Mouse (Mus musculus) kidney, adult 2 months (tissue): ENCODE results near the gene Cmss1.

Experiments used
- CTCF ChIP-seq: fragments of 200-500 bp; conservative IDR thresholded peaks from 2 replicates; pipeline ENCODE4 v1.5.1; 2011; ENCODE audit warnings: low read depth, mild to moderate bottlenecking, control low read depth, low read length, moderate library complexity, mixed read lengths; ENCODE audit not compliant: insufficient read depth, insufficient read length
- POLR2A ChIP-seq: fragments of 200-500 bp; IDR thresholded peaks from one replicate; pipeline ENCODE4 v1.6.1; 2011; ENCODE audit warnings: low read depth, low read length, control low read depth

DNA sequence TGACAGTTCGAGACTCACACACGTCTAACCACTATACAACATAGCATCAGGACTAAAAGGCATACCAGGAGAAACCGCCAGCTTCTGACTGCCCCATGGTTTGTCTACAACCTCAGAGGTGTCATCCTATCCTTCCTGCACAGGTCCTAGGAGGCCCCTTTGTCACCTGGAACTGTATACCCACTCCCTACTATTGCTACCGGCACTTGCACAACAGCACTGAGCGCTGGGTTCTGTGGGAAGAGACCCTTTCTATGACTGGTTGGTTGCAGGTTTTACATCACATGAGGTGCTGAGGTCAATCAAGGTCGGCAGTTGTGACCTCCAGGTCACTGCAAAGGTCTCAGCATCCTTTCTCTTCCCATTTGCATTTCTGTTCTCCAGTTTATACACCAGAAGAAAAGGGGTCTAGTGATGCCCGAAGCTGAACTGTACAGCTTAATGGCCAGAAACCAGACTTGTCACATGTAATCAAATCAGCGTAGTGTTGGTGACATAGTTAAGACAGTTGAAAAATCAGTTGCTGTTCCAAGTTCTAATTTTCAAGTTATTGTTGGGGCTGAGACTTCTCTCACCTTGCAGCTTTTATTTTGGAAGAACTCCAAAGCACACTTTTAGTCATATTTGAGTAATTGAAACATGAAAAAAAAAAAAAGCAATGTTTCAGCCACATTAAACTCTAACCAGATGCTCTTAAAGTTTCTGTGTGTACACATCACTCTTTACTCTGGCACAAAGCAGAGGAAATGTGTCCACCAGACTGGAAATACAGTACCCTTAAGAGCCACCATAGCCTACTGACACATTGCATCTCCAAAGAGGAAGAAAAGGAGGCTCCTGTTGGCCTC is 266.7 kb downstream of the Cmss1 start:
- TF ChIP-seq CTCF (no peak), POLR2A (no peak)
